Mouse (Mus musculus) embryonic facial prominence, embryonic 12.5 days (tissue): ENCODE data around the gene Gpr161. TPM values are rescaled to one million over a fixed set of nuclear protein-coding genes. Genes with fewer than 3 reads are reported as not detected.

ENCODE experiments used
- ATAC-seq: fragments of 200-750 bp; cut with Nextera tagmentation; 2 replicates; pipeline ENCODE4 v1.8.0; 2017; ENCODE audit not compliant: insufficient number of reproducible peaks, insufficient read depth, low FRiP score, low TSS enrichment
- H3K27ac ChIP-seq: fragments of 300-500 bp; sonication (generic); 2 replicates; pipeline ENCODE4 v1.5.1; 2016; ENCODE audit warnings: mild to moderate bottlenecking
- H3K27me3 ChIP-seq: fragments of 300-500 bp; sonication (generic); 2 replicates; pipeline ENCODE4 v1.6.1; 2016; ENCODE audit warnings: mild to moderate bottlenecking, moderate library complexity
- H3K36me3 ChIP-seq: fragments of 300-500 bp; sonication (generic); 2 replicates; pipeline ENCODE4 v1.6.1; 2016; ENCODE audit warnings: mild to moderate bottlenecking
- H3K4me1 ChIP-seq: fragments of 300-500 bp; sonication (generic); 2 replicates; pipeline ENCODE4 v1.6.1; 2016
- H3K4me2 ChIP-seq: fragments of 300-500 bp; sonication (generic); replicated peaks from 2 replicates; pipeline ENCODE4 v1.6.1; 2016; ENCODE audit warnings: mild to moderate bottlenecking, moderate library complexity
- H3K4me3 ChIP-seq: fragments of 300-500 bp; sonication (generic); 2 replicates; pipeline ENCODE4 v1.5.1; 2016; ENCODE audit warnings: mild to moderate bottlenecking
- H3K9ac ChIP-seq: fragments of 300-500 bp; sonication (generic); 2 replicates; pipeline ENCODE4 v1.6.1; 2016; ENCODE audit warnings: mild to moderate bottlenecking, moderate library complexity
- H3K9me3 ChIP-seq: fragments of 300-500 bp; sonication (generic); 2 replicates; pipeline ENCODE4 v1.6.1; 2016; ENCODE audit warnings: mild to moderate bottlenecking, moderate library complexity
- WGBS: fragments of 180-500 bp; shearing (Covaris S2); methylation state at CpG from one replicate; pipeline ENCODE4 v1.1.7; 2016; 5-methylcytosine and 5-hydroxymethylcytosine counted together
- polyA plus RNA-seq: library from polyadenylated mRNA; unstranded; fragments of >200 nt; fragmentation: Nextera tagmentation; extraction: Ambion mirVana; gene quantifications from 2 replicates; pipeline ENCODE4 v1.2.1, GENCODE M21; 2016

The Gpr161 gene
- polyA plus RNA-seq, 1 experiment from 2014 or later, result 2.4 TPM

GRCm38 (mm10) chr1:165348627-165349026 lies 53.0 kb downstream of the Gpr161 start:
- Histone ChIP-seq H3K4me1 (no peaks in the 10 kb centered on the region), H3K27ac (no peak overlapping the region), H3K9me3 (no peaks in the 10 kb centered on the region), H3K9ac (no peak overlapping the region), H3K36me3 (peaks cover 9% of the 10 kb centered on the region), H3K27me3 (no peaks in the 10 kb centered on the region), H3K4me2 (no peak overlapping the region), H3K4me3 (no peak overlapping the region)
- no peak for ATAC-seq

- H3K4me2 ChIP-seq, result no peak overlapping the region
- no peak for ATAC-seq
- no peaks in the 10 kb centered on the region for H3K9me3 ChIP-seq
- 48% methylated on average over 2 of the region's 2 CpGs for WGBS
- no peaks in the 10 kb centered on the region for H3K4me1 ChIP-seq
- H3K36me3 ChIP-seq, result peaks cover 4% of the 10 kb centered on the region; the same call in 1 of the 2 replicates
- H3K9ac ChIP-seq, result no peak overlapping the region
- no peaks in the 10 kb centered on the region for H3K27me3 ChIP-seq
- H3K27ac ChIP-seq, result no peak overlapping the region
- no peak overlapping the region for H3K4me3 ChIP-seq
Measured at GRCm38 (mm10) chr1:165356347-165356746, 60.8 kb downstream of the Gpr161 start.

- Histone ChIP-seq H3K9ac (no peak overlapping the region), H3K9me3 (no peaks in the 10 kb centered on the region), H3K27me3 (no peaks in the 10 kb centered on the region), H3K27ac (no peak overlapping the region), H3K4me2 (no peak overlapping the region), H3K36me3 (no peaks in the 10 kb centered on the region), H3K4me1 (no peaks in the 10 kb centered on the region), H3K4me3 (no peak overlapping the region)
- no peak for ATAC-seq
- WGBS, result 86% methylated on average over 2 of the region's 2 CpGs
Measured at GRCm38 (mm10) chr1:165363271-165363670, 67.7 kb downstream of the Gpr161 start.

GRCm38 (mm10) chr1:165365057-165365456 lies 69.5 kb downstream of the Gpr161 start:
- Histone ChIP-seq H3K4me2 (no peak overlapping the region), H3K4me1 (no peaks in the 10 kb centered on the region), H3K4me3 (no peak overlapping the region), H3K36me3 (no peaks in the 10 kb centered on the region), H3K27ac (no peak overlapping the region), H3K27me3 (no peaks in the 10 kb centered on the region), H3K9ac (no peak overlapping the region), H3K9me3 (no peaks in the 10 kb centered on the region)
- no peak for ATAC-seq
- 89% methylated on average over 3 of the region's 3 CpGs for WGBS

- 87% methylated on average over 4 of the region's 4 CpGs for WGBS
Measured at GRCm38 (mm10) chr1:165370990-165371389, 75.4 kb downstream of the Gpr161 start.

GRCm38 (mm10) chr1:165373839-165374238 lies 78.2 kb downstream of the Gpr161 start:
- ATAC-seq, result no peak
- no peak overlapping the region for H3K9ac ChIP-seq
- no peak overlapping the region for H3K27ac ChIP-seq
- no peaks in the 10 kb centered on the region for H3K27me3 ChIP-seq
- no peaks in the 10 kb centered on the region for H3K4me1 ChIP-seq
- no peaks in the 10 kb centered on the region for H3K9me3 ChIP-seq
- WGBS, result 61% methylated on average over 9 of the region's 9 CpGs
- H3K36me3 ChIP-seq, result no peaks in the 10 kb centered on the region
- H3K4me2 ChIP-seq, result no peak overlapping the region
- H3K4me3 ChIP-seq, result no peak overlapping the region

More at GRCm38 (mm10) chr1:165370990-165371389, 75.4 kb downstream of the Gpr161 start:
- Histone ChIP-seq H3K27me3 (no peaks in the 10 kb centered on the region), H3K4me2 (no peak overlapping the region), H3K36me3 (no peaks in the 10 kb centered on the region), H3K4me1 (no peaks in the 10 kb centered on the region), H3K27ac (no peak overlapping the region), H3K9ac (no peak overlapping the region), H3K4me3 (no peak overlapping the region), H3K9me3 (no peaks in the 10 kb centered on the region)
- no peak for ATAC-seq

Other genes starting within 250 kb of the Gpr161 start
- not detected in 2 replicates for gene Tbx19, start 135.0 kb upstream of the Gpr161 start, polyA plus RNA-seq
- gene Sft2d2, start 101.4 kb upstream of the Gpr161 start, polyA plus RNA-seq, result 14.9 and 15.0 TPM in 2 replicates
- gene Tiprl, start 58.8 kb upstream of the Gpr161 start, polyA plus RNA-seq, result 92.4 and 101 TPM in 2 replicates
- gene Dcaf6, start 164.7 kb downstream of the Gpr161 start, polyA plus RNA-seq, result 10.9 and 13.2 TPM in 2 replicates
- gene Mpc2, start 164.8 kb downstream of the Gpr161 start, polyA plus RNA-seq, result 130 and 137 TPM in 2 replicates
- 0.08 and 0.15 TPM in 2 replicates for gene Adcy10, start 189.4 kb downstream of the Gpr161 start, polyA plus RNA-seq